Mouse (Mus musculus) gastrocnemius, postnatal 10 days (tissue): ENCODE measurements around the gene Tedc2. TPM values are rescaled to one million over a fixed set of nuclear protein-coding genes. Genes with fewer than 3 reads are reported as not detected.

ENCODE experiments used
- DNase-seq: peaks from one replicate; pipeline ENCODE4 v3.0.0; 2021; ENCODE audit warnings: mixed read lengths
- total RNA-seq, 2 experiments: library from RNA; stranded (reverse); gene quantifications; 2 replicates each; pipeline ENCODE4 v1.2.3; 2021

Gene Tedc2
- total RNA-seq, 2 experiments from 2014 or later, result 2.5 to 4.0 TPM

DNA sequence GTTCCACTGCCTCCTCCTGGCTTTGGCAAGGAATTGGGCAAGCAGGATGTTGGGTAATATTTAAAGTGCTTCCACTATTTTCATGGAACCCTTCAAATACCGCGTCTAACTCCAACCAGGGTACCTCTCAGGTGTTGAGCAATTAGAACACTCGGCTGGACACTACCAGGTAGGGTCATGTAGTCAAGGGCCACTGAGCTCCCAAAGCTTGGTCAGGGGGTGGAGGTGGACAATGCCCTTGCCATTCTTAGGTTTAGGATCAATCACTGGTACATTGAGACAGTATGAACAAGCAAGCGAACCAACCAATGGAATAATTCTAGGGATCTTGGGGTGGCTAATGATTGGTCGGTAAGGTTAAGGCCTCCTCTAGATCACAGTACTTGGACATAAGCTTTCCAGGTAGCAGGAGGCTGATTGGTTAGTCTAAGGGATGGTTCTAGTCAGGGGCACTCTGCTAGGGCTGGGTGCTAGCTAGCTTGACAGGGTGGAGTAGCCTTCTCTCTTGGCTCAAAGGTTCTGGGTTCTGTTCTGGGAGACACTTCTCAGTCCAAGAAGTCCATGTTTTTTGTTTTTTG is 8.1 kb downstream of the Tedc2 start:
- DNase-seq, result no peak

DNA sequence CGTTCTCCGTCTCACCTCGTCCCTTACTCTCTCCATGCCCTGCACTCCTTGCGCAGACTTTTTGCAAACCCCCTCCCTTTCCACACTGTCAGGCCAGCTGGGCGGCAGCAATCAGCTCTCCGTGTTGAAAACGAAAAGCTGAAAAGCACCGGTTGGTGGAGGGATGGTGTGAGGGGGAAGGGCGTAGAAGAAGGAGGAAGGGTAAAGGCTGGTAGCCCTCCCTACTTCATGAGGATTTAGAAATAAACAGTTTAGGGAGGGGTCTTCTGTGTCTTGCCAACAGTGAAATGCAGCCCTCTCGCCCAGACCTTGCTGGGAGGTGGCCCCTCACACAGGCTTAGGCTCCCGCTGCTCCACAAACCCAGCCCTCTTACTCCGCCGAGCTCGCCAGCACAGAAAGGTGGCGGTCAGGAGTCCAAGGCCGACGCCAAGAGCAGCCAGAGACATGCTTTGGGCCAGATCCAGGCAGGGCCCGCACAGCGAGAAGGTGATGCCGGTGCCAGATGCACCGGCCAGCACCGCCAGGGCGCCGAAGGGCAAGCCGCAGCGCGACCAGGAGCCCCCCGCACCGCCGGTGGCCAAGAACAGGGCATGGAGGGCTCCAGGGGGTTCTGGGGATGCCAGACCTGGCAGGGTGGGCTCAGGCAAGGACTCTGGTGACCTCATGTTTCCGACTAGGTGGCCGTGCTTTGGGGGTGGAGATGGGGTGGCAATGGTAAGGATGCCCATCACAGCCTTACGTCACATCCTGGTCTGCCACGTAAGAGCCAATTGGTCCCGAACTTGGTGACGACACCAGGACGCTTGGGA is 8.8 kb downstream of the Tedc2 start:
- peak; percentile 42 for DNase-seq

DNA sequence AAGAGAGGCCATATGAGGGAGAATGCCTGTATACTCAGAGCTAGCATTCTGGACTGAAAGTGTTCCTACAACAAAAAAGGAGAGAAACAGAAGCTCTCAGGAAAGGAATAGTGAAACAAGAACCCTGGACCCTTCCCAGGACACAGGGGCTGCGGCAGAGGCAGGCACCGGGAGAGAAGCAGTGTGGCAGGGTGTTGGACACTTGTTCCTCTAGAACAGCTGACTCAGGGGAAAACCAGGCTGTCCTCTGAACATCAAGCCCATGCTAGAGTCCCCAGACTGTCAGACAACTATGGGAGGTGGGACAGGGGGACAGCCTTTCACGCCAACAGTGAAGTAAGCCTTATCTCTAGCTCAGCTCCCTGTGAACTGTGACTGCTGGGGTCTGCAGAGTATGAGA is 10.1 kb downstream of the Tedc2 start:
- no peak for DNase-seq

- no peak for DNase-seq
Observed at GRCm38 (mm10) chr17:24209916-24210240, 10.8 kb downstream of the Tedc2 start.

- DNase-seq, result peak; percentile 51
Observed at GRCm38 (mm10) chr17:24209043-24209915, 11.4 kb downstream of the Tedc2 start, which contains the start of gene Ntn3. Ntn3 (minus strand) TSS chr17:24209531.

DNA sequence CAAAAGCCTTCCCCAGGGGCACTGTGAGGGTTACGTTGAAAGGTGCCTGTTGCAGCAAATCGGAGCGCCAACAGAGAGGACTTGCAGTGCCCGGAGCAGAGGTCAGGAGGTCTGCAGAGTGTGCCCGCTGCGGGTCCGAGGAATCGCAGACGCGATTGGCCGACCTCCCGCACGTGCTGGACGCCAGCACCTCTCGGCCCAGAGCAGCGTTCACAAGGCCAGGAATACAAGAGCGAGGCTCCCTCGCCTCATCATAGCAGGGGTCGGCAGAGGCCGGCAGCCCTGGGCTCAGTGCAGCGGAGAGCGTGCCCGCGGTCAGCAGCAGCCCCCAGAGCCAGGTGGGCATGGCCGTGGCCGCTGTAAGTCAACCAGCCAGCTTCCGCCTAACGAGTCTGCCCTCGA is 12.0 kb downstream of the Tedc2 start:
- DNase-seq, result peak; percentile 58

DNA sequence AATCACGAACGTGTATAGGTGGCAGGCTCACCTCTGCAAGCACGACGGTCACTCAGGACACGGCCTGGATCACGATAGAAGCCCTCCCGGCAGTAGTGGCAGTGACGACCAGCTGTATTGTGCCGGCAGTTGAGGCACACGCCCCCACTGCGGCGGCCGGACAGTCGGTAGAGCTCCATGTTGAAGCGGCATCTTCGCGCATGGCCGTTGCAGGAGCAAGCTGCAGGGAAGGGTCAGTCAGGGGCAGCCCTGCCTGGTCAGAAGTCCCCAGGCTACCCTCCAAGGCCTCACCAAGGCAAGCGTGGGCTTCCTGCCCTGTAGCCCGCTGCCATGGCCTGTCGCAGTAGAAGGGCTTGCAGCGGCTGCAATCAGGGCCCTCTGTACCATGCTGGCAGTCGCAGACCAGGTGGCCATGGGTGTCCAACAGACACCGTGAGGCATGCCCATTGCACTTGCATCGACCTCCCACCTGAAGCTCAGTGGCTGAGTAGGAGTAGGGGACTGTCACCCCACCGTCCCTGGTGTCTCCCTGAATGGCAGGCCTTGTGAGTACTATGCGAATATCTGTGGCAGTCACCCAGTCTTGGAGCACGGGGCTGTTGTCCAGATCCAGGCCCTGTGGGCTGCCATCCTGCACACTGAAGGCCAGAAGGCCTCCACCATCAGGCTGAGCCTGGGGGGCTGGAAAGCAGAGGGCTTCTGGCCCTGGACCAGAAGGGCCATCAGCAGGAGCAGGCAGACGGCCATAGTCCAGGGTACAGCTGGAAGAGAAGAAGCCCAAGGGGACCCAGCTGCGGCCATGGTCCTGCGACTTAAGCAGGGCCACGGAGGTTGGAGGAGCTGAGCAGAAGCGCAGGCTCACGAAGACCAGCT is 12.6 kb downstream of the Tedc2 start:
- no peak for DNase-seq

- DNase-seq, result peak; percentile 53
Observed at GRCm38 (mm10) chr17:24206451-24207351, 13.9 kb downstream of the Tedc2 start.

DNA sequence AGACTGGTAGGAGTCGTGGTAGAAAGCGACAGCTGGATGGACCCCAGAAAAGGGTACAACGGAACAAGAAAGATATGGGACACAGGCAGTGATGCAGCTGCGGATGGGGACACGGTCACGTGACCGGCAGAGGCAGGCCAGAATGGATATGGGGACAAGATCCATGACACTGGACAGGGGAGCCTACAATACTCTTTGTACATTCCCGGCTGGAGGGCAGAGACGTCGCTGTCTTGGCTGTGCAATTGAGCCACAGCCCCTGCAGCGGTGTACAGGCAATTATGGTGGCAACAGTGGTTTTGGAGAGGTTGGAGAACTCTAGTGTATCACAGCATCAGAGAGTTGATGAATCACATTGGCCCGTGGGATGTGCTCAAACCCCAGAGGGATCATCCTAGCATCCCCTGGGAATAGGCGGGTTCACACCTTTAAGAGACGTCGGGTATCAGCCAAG is 14.7 kb downstream of the Tedc2 start:
- DNase-seq, result peak; percentile 50

GRCm38 (mm10) chr17:24205284-24205888 is 15.3 kb downstream of the Tedc2 start, which contains the start of gene Tbc1d24:
Tbc1d24 (minus strand) TSS chr17:24205562.
- peak; percentile 92 for DNase-seq

GRCm38 (mm10) chr17:24204846-24205245 is 15.8 kb downstream of the Tedc2 start:
- DNase-seq, result no peak

GRCm38 (mm10) chr17:24203611-24204534 is 16.8 kb downstream of the Tedc2 start:
- no peak for DNase-seq

DNA sequence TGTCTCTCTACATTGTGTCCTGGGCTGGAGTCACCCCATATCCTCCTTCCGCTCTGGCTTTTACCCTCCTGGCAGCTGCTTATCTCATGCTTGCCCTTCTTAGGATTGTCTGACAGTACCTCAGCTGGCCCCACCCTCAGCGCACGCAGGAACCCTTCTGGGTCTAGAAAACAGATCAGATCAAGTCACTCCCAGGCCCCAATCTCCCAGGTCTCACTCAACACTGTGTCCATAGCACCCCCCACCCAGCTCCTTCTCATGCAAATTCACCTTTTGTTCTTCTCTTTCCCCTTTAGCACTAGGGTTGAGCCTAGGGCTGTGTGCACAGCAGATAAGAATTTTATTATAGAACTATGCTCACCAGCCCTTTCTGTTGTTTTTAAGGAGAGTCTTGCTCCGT is 17.6 kb downstream of the Tedc2 start:
- DNase-seq, result no peak

DNA sequence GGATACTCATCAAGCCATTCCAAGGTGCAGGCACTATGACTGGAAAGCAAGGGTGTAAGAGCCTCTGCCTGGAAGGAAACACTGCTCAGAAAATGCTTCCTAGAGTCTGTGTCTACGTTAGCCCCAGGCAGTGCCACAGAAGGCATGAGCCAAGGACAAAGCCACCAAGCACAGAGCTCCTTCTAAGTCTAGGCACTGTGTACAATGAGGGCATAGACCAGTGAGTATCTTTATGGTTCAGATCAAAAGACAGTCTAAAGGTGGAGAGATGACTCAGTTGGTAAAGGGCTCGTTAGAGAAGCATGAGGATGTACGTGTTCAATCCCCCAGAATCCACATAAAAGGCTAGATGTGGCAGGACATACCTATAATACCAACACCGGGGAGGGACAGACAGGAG is 19.6 kb downstream of the Tedc2 start:
- no peak for DNase-seq

GRCm38 (mm10) chr17:24199741-24200140 is 20.9 kb downstream of the Tedc2 start:
- DNase-seq, result no peak

- no peak for DNase-seq
Observed at GRCm38 (mm10) chr17:24199252-24199651, 21.4 kb downstream of the Tedc2 start.

GRCm38 (mm10) chr17:24197032-24197824 is 23.4 kb downstream of the Tedc2 start:
- DNase-seq, result no peak

DNA sequence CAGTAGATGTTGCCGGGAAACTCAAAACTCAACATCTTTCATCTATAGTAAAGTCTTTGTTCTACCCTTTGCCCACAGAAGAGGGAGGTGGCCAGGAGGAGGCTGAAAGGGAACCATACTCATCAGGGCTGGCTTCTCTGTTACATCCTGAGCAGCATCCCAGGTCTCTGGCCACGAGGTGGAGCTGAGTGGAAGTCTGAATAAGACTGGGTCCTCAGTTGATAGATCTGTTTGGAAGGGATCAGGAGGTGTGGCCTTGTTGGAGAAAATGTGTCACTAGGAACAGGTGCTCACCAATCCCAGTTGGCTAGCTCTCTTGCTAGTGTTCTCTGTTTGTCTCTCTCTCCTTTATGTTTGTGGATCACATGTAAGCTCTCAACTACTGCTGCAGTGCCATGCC is 25.3 kb downstream of the Tedc2 start:
- DNase-seq, result no peak
